Mouse (Mus musculus): ENCODE measurements around the gene Camk2g. TPM values are rescaled to one million over a fixed set of nuclear protein-coding genes. Genes with fewer than 3 reads are reported as not detected.

Gene Camk2g
- polyA plus RNA-seq, 1 experiment from 2014 or later, result 39.5 TPM

- WGBS, result 90% methylated on average over 3 of the region's 3 CpGs
- Histone ChIP-seq H3K4me1 (ENCODE audit: control insufficient read depth, insufficient read depth, low read length) (no peaks in the 10 kb centered on the region), H3K36me3 (ENCODE audit: control insufficient read depth, insufficient read depth, low read length) (peaks cover 61% of the 10 kb centered on the region), H3K4me3 (ENCODE audit: low read depth, low read length) (no peak overlapping the region), H3K27me3 (ENCODE audit: control insufficient read depth, insufficient read depth, low read length) (no peaks in the 10 kb centered on the region), H3K9me3 (ENCODE audit: control insufficient read depth, low read length) (no peaks in the 10 kb centered on the region), H3K27ac (ENCODE audit: low read depth, low read length) (no peak overlapping the region), H3K4me2 (no peak overlapping the region), H3K9ac (ENCODE audit: low read length) (no peak overlapping the region)
- ATAC-seq (ENCODE audit: low FRiP score) (no peak), DNase-seq (ENCODE audit: low spot score, missing footprints) (peak; percentile 56)
These were observed 107.3 kb downstream of the Camk2g start for GRCm38 (mm10) chr14:20686576-20686975.

Small RNA genes lying within 50 kb of the gene (microRNA-seq; reads per million reads assigned to microRNA genes)
- 1.7 reads per million for gene Mir6946

Other genes starting within 250 kb of the Camk2g start
- 58.4 and 66.2 TPM in 2 replicates for gene Ppp3cb, start 247.5 kb downstream of the Camk2g start, polyA plus RNA-seq (2014; fragmentation: Nextera tagmentation; extraction: Ambion mirVana)
- gene Usp54, start 153.0 kb downstream of the Camk2g start, polyA plus RNA-seq (2014; fragmentation: Nextera tagmentation; extraction: Ambion mirVana), result 14.2 and 14.3 TPM in 2 replicates
- gene Myoz1, start 137.5 kb downstream of the Camk2g start, polyA plus RNA-seq (2014; fragmentation: Nextera tagmentation; extraction: Ambion mirVana), result 0.26 TPM in 1 of 2 replicates, not detected in the other
- gene Synpo2l, start 125.7 kb downstream of the Camk2g start, polyA plus RNA-seq (2014; fragmentation: Nextera tagmentation; extraction: Ambion mirVana), result 0.14 and 0.22 TPM in 2 replicates
- gene Sec24c, start 119.8 kb downstream of the Camk2g start, polyA plus RNA-seq (2014; fragmentation: Nextera tagmentation; extraction: Ambion mirVana), result 74.3 and 74.7 TPM in 2 replicates
- 20.7 and 22.0 TPM in 2 replicates for gene Fut11, start 99.1 kb downstream of the Camk2g start, polyA plus RNA-seq (2014; fragmentation: Nextera tagmentation; extraction: Ambion mirVana)
- gene Chchd1, start 91.1 kb downstream of the Camk2g start, polyA plus RNA-seq (2014; fragmentation: Nextera tagmentation; extraction: Ambion mirVana), result 256 and 258 TPM in 2 replicates
- 19.1 and 22.9 TPM in 2 replicates for gene Zswim8, start 86.5 kb downstream of the Camk2g start, polyA plus RNA-seq (2014; fragmentation: Nextera tagmentation; extraction: Ambion mirVana)
- gene Ndst2, start 59.5 kb downstream of the Camk2g start, polyA plus RNA-seq (2014; fragmentation: Nextera tagmentation; extraction: Ambion mirVana), result 22.0 and 23.0 TPM in 2 replicates
- gene Plau, start 42.6 kb upstream of the Camk2g start, polyA plus RNA-seq (2014; fragmentation: Nextera tagmentation; extraction: Ambion mirVana), result 0.22 and 0.40 TPM in 2 replicates
- 27.0 and 29.4 TPM in 2 replicates for gene Vcl, start 135.3 kb upstream of the Camk2g start, polyA plus RNA-seq (2014; fragmentation: Nextera tagmentation; extraction: Ambion mirVana)